ENCODE assay signal across 8 mouse cellular contexts in genomic region chr6:31176368-31176767, GRCm38 (mm10).
DNase-seq lines count a peak whose midpoint lies in the region; ATAC-seq and TF ChIP-seq lines count a peak whose summit lies in the region.

No protein-coding gene starts in this region.

- ATAC-seq in kidney, embryonic 15.5 days (replicated peaks; ENCODE audit: low FRiP score), result no peak
- no peak for ATAC-seq in liver, postnatal 0 days
- no peak for ATAC-seq in neural tube, embryonic 15.5 days (ENCODE audit: low FRiP score)

- peak; percentile 57 for DNase-seq in adrenal gland, postnatal 14 days
- no peak for DNase-seq in adrenal gland, adult 8-10 months
- peak; percentile 55 to 62 for DNase-seq in kidney, postnatal 4 days
- peak; percentile 60 for DNase-seq in T-cell, adult 2 months (ENCODE audit: low spot score)
- peak; percentile 38 for DNase-seq in liver, postnatal 0 days
- no peak for DNase-seq in urinary bladder, postnatal 4 days (ENCODE audit: low spot score in 2 of 2)

- no peaks in the 10 kb centered on the region for H3K27me3 ChIP-seq in kidney, embryonic 15.5 days
- no peaks in the 10 kb centered on the region for H3K27me3 ChIP-seq in liver, postnatal 0 days (ENCODE audit: insufficient read depth, low read length)
- H3K27me3 ChIP-seq in neural tube, embryonic 15.5 days (replicated peaks), result no peaks in the 10 kb centered on the region

- no peaks in the 10 kb centered on the region for H3K9me3 ChIP-seq in kidney, embryonic 15.5 days (replicated peaks)
- H3K9me3 ChIP-seq in liver, postnatal 0 days (ENCODE audit: low read length), result no peaks in the 10 kb centered on the region
- H3K9me3 ChIP-seq in neural tube, embryonic 15.5 days (replicated peaks), result no peaks in the 10 kb centered on the region

- 79% methylated on average over 8 of the region's 8 CpGs for WGBS in kidney, embryonic 15.5 days
- 48% methylated on average over 8 of the region's 8 CpGs for WGBS in liver, postnatal 0 days (ENCODE audit: insufficient replicate concordance)
- 80% methylated on average over 8 of the region's 8 CpGs for WGBS in neural tube, embryonic 15.5 days

- H3K4me2 ChIP-seq in kidney, embryonic 15.5 days, result no peak overlapping the region
- H3K4me2 ChIP-seq in liver, postnatal 0 days (ENCODE audit: low read depth, low read length), result no peak overlapping the region
- no peak overlapping the region for H3K4me2 ChIP-seq in neural tube, embryonic 15.5 days

- no peak for TF ChIP-seq EP300 in liver, postnatal 0 days (IDR thresholded peaks at IDR 0.05; ENCODE audit: low read depth)

- H3K4me1 ChIP-seq in kidney, embryonic 15.5 days, result no peaks in the 10 kb centered on the region
- no peaks in the 10 kb centered on the region for H3K4me1 ChIP-seq in liver, postnatal 0 days (ENCODE audit: insufficient read depth)
- no peaks in the 10 kb centered on the region for H3K4me1 ChIP-seq in neural tube, embryonic 15.5 days

- no peak overlapping the region for H3K4me3 ChIP-seq in kidney, embryonic 15.5 days (replicated peaks)
- H3K4me3 ChIP-seq in liver, postnatal 0 days (ENCODE audit: low read depth, low read length), result no peak overlapping the region
- H3K4me3 ChIP-seq in neural tube, embryonic 15.5 days (replicated peaks), result no peak overlapping the region

- no peak overlapping the region for H3K27ac ChIP-seq in kidney, embryonic 15.5 days
- H3K27ac ChIP-seq in liver, postnatal 0 days (ENCODE audit: low read depth), result no peak overlapping the region
- no peak overlapping the region for H3K27ac ChIP-seq in neural tube, embryonic 15.5 days (replicated peaks)

- H3K9ac ChIP-seq in kidney, embryonic 15.5 days, result no peak overlapping the region
- no peak overlapping the region for H3K9ac ChIP-seq in liver, postnatal 0 days (replicated peaks)
- no peak overlapping the region for H3K9ac ChIP-seq in neural tube, embryonic 15.5 days (replicated peaks)

- H3K36me3 ChIP-seq in kidney, embryonic 15.5 days, result no peaks in the 10 kb centered on the region
- H3K36me3 ChIP-seq in liver, postnatal 0 days (replicated peaks; ENCODE audit: insufficient read depth, low read length), result no peaks in the 10 kb centered on the region
- no peaks in the 10 kb centered on the region for H3K36me3 ChIP-seq in neural tube, embryonic 15.5 days

- peak; percentile 70 for TF ChIP-seq CTCF in liver, postnatal 0 days (IDR thresholded peaks at IDR 0.05; ENCODE audit: low read depth)

Comparison
In these comparisons a context has a peak if more than half of its experiments do, and no peak if none do; other contexts are left out.
1. DNase-seq: peak in adrenal gland, postnatal 14 days (single experiment), kidney, postnatal 4 days (2 of 2), T-cell, adult 2 months (single experiment) and liver, postnatal 0 days (single experiment); none in adrenal gland, adult 8-10 months (single experiment) and urinary bladder, postnatal 4 days (0 of 2).